Mouse (Mus musculus) stomach, postnatal 0 days (tissue): ENCODE measurements at regions not wholly inside any gene's neighbourhood (a gene's known extent, or its start where the extent isn't known, plus 50 kb on each side); places are given as distances from the start of the nearest gene placed in this dataset.

Source experiments
- CTCF ChIP-seq: IDR thresholded peaks from 2 replicates; pipeline ENCODE4 v1.5.1; 2016; ENCODE audit warnings: antibody characterized with exemption, low read depth, mild to moderate bottlenecking, moderate library complexity
- EP300 ChIP-seq: optimal IDR thresholded peaks from 2 replicates; pipeline ENCODE3; 2016; ENCODE audit warnings: antibody characterized with exemption

GRCm38 (mm10) chr12:94645302-94645701 lies 1046.7 kb upstream of the Flrt2 start:
- TF ChIP-seq EP300 (no peak), CTCF (no peak)
